Mouse (Mus musculus): ENCODE results near the gene Nemp1. TPM values are rescaled to one million over a fixed set of nuclear protein-coding genes. Genes with fewer than 3 reads are reported as not detected.

Gene Nemp1
- polyA plus RNA-seq, 1 experiment: 14.2 TPM

- DNase-seq: peak; percentile 63
- Histone ChIP-seq H3K4me3 (ENCODE audit: control insufficient read depth, insufficient read depth, low read length) (peak overlapping the region; percentile 48), H3K4me1 (replicated peaks; ENCODE audit: control insufficient read depth, insufficient read depth, low read length) (peaks cover 12% of the 10 kb centered on the region), H3K36me3 (ENCODE audit: control insufficient read depth, insufficient read depth, low read length) (no peaks in the 10 kb centered on the region), H3K27me3 (ENCODE audit: control insufficient read depth, insufficient read depth, low read length) (no peaks in the 10 kb centered on the region), H3K27ac (ENCODE audit: control insufficient read depth, insufficient read depth, low read length) (no peak overlapping the region)
- under 1% methylated on average over 39 of the region's 39 CpGs for WGBS
- TF ChIP-seq POLR2A (IDR thresholded peaks at IDR 0.05; ENCODE audit: control insufficient read depth, extremely low read depth, insufficient read depth, low read length, poor library complexity) (no peak), CTCF (IDR thresholded peaks at IDR 0.05; ENCODE audit: borderline replicate concordance, control insufficient read depth, extremely low read depth, insufficient read depth, low read length, poor library complexity) (no peak)
Observed at GRCm38 (mm10) chr10:127621191-127622056, 45.3 kb upstream of the Nemp1 start.

GRCm38 (mm10) chr10:127622057-127622392 lies 44.7 kb upstream of the Nemp1 start:
- H3K4me3 ChIP-seq (ENCODE audit: control insufficient read depth, insufficient read depth, low read length): peak overlapping the region; percentile 48
- H3K4me1 ChIP-seq (replicated peaks; ENCODE audit: control insufficient read depth, insufficient read depth, low read length): peaks cover 12% of the 10 kb centered on the region
- H3K36me3 ChIP-seq (ENCODE audit: control insufficient read depth, insufficient read depth, low read length): no peaks in the 10 kb centered on the region
- DNase-seq: no peak
- H3K27ac ChIP-seq (ENCODE audit: control insufficient read depth, insufficient read depth, low read length): no peak overlapping the region
- WGBS: 8% methylated on average over 13 of the region's 13 CpGs
- no peaks in the 10 kb centered on the region for H3K27me3 ChIP-seq (ENCODE audit: control insufficient read depth, insufficient read depth, low read length)
- TF ChIP-seq CTCF (IDR thresholded peaks at IDR 0.05; ENCODE audit: borderline replicate concordance, control insufficient read depth, extremely low read depth, insufficient read depth, low read length, poor library complexity) (no peak), POLR2A (IDR thresholded peaks at IDR 0.05; ENCODE audit: control insufficient read depth, extremely low read depth, insufficient read depth, low read length, poor library complexity) (no peak)

GRCm38 (mm10) chr10:127622661-127623060 lies 44.0 kb upstream of the Nemp1 start:
- no peak overlapping the region for H3K27ac ChIP-seq (ENCODE audit: control insufficient read depth, insufficient read depth, low read length)

GRCm38 (mm10) chr10:127623439-127624216 lies 43.1 kb upstream of the Nemp1 start:
- Histone ChIP-seq H3K27ac (ENCODE audit: control insufficient read depth, insufficient read depth, low read length) (no peak overlapping the region), H3K4me1 (replicated peaks; ENCODE audit: control insufficient read depth, insufficient read depth, low read length) (peaks cover 12% of the 10 kb centered on the region), H3K4me3 (ENCODE audit: control insufficient read depth, insufficient read depth, low read length) (no peak overlapping the region), H3K27me3 (ENCODE audit: control insufficient read depth, insufficient read depth, low read length) (no peaks in the 10 kb centered on the region), H3K36me3 (ENCODE audit: control insufficient read depth, insufficient read depth, low read length) (no peaks in the 10 kb centered on the region)
- DNase-seq: no peak
- TF ChIP-seq CTCF (IDR thresholded peaks at IDR 0.05; ENCODE audit: borderline replicate concordance, control insufficient read depth, extremely low read depth, insufficient read depth, low read length, poor library complexity): no peak
- no peak for TF ChIP-seq POLR2A (IDR thresholded peaks at IDR 0.05; ENCODE audit: control insufficient read depth, extremely low read depth, insufficient read depth, low read length, poor library complexity)
- 95% methylated on average over 6 of the region's 6 CpGs for WGBS

More at GRCm38 (mm10) chr10:127622661-127623060, 44.0 kb upstream of the Nemp1 start:
- 82% methylated on average over 4 of the region's 4 CpGs for WGBS
- Histone ChIP-seq H3K36me3 (ENCODE audit: control insufficient read depth, insufficient read depth, low read length) (no peaks in the 10 kb centered on the region), H3K4me3 (ENCODE audit: control insufficient read depth, insufficient read depth, low read length) (no peak overlapping the region), H3K27me3 (ENCODE audit: control insufficient read depth, insufficient read depth, low read length) (no peaks in the 10 kb centered on the region), H3K4me1 (replicated peaks; ENCODE audit: control insufficient read depth, insufficient read depth, low read length) (peaks cover 12% of the 10 kb centered on the region)
- TF ChIP-seq CTCF (IDR thresholded peaks at IDR 0.05; ENCODE audit: borderline replicate concordance, control insufficient read depth, extremely low read depth, insufficient read depth, low read length, poor library complexity) (no peak), POLR2A (IDR thresholded peaks at IDR 0.05; ENCODE audit: control insufficient read depth, extremely low read depth, insufficient read depth, low read length, poor library complexity) (no peak)
- no peak for DNase-seq

- DNase-seq: peak; percentile 44
Observed at GRCm38 (mm10) chr10:127626433-127626832, 40.3 kb upstream of the Nemp1 start.

More at GRCm38 (mm10) chr10:127626433-127626832, 40.3 kb upstream of the Nemp1 start:
- WGBS: 89% methylated on average over 3 of the region's 3 CpGs
- TF ChIP-seq POLR2A (IDR thresholded peaks at IDR 0.05; ENCODE audit: control insufficient read depth, extremely low read depth, insufficient read depth, low read length, poor library complexity): no peak
- no peak for TF ChIP-seq CTCF (IDR thresholded peaks at IDR 0.05; ENCODE audit: borderline replicate concordance, control insufficient read depth, extremely low read depth, insufficient read depth, low read length, poor library complexity)
- no peak overlapping the region for H3K4me3 ChIP-seq (ENCODE audit: control insufficient read depth, insufficient read depth, low read length)
- H3K27ac ChIP-seq (ENCODE audit: control insufficient read depth, insufficient read depth, low read length): no peak overlapping the region
- no peaks in the 10 kb centered on the region for H3K27me3 ChIP-seq (ENCODE audit: control insufficient read depth, insufficient read depth, low read length)
- H3K36me3 ChIP-seq (ENCODE audit: control insufficient read depth, insufficient read depth, low read length): no peaks in the 10 kb centered on the region
- H3K4me1 ChIP-seq (replicated peaks; ENCODE audit: control insufficient read depth, insufficient read depth, low read length): peaks cover 8% of the 10 kb centered on the region

All from thymus, adult 2 months (tissue).